Comparison of ENCODE assay signal across 21 mouse cellular contexts in the genomic region with DNA sequence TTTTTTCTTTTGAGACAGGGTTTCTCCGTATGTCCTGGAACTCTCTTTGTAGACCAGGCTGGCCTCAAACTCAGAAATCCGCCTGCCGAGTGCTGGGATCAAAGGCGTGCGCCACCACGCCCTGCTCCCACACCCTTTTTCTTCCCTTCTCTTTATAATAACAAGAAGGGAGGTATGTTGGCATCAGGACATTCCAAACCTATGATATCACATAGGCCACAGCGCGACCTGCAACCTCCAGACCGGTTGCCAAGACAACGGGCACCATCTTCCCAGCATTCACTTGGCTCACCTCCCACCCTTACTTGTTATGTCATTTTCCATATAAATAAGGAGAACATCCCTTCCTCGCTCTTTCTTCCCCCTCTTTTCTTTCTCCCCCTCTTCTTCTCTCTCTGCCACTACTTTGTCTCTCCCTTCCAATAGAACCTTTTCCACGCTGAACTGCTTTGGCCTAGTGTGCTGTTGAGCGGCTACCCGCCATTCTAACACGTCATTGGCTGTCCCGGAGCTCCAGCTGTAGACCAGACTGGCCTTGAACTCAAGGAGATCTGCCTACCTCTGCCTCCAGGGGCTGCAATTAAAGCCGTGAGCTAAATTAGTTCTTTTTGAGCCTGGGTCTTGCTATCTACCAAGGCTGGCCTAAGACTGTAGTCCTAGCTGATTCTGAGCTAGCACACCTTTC.
"Had no signal": no experiment of that assay in that cellular context is flagged by ENCODE, and none has a peak within 500 bp of the region (broad histone marks: within the 10 kb centered on the region; RNA-seq: fewer than 3 reads in every experiment).

No protein-coding gene starts in this region.

- H3K27ac ChIP-seq: limb, embryonic 12.5 days; limb, embryonic 15.5 days; neural tube, embryonic 12.5 days; neural tube, embryonic 15.5 days; stomach, postnatal 0 days had no signal

- H3K9me3 ChIP-seq: limb, embryonic 12.5 days; limb, embryonic 15.5 days; liver, embryonic 15.5 days; neural tube, embryonic 12.5 days; neural tube, embryonic 15.5 days had no signal

- H3K9ac ChIP-seq: limb, embryonic 12.5 days; limb, embryonic 15.5 days; liver, embryonic 15.5 days; neural tube, embryonic 12.5 days; neural tube, embryonic 15.5 days had no signal

- H3K27me3 ChIP-seq: limb, embryonic 12.5 days; limb, embryonic 15.5 days; neural tube, embryonic 12.5 days; neural tube, embryonic 15.5 days had no signal

- H3K36me3 ChIP-seq: limb, embryonic 15.5 days; liver, embryonic 15.5 days; neural tube, embryonic 15.5 days had no signal

- DNase-seq: kidney, adult 8-10 months; kidney, postnatal 14 days; kidney, postnatal 4 days; left cerebral cortex, postnatal 4 days; lung, adult 2 months; lung, postnatal 14 days; lung, postnatal 4 days; midbrain, embryonic 14.5 days; right cerebral cortex, adult 18-20 months; right cerebral cortex, postnatal 14 days; right cerebral cortex, postnatal 4 days; thymus, adult 18-20 months; thymus, postnatal 25 days had no signal

- H3K4me3 ChIP-seq: limb, embryonic 12.5 days; limb, embryonic 15.5 days; liver, embryonic 15.5 days; neural tube, embryonic 12.5 days; neural tube, embryonic 15.5 days had no signal

- H3K4me2 ChIP-seq: limb, embryonic 12.5 days; limb, embryonic 15.5 days; liver, embryonic 11.5 days; liver, embryonic 15.5 days; midbrain, embryonic 11.5 days; neural tube, embryonic 12.5 days; neural tube, embryonic 15.5 days had no signal
